Mouse (Mus musculus): ENCODE measurements around the gene Etv5.

DNA sequence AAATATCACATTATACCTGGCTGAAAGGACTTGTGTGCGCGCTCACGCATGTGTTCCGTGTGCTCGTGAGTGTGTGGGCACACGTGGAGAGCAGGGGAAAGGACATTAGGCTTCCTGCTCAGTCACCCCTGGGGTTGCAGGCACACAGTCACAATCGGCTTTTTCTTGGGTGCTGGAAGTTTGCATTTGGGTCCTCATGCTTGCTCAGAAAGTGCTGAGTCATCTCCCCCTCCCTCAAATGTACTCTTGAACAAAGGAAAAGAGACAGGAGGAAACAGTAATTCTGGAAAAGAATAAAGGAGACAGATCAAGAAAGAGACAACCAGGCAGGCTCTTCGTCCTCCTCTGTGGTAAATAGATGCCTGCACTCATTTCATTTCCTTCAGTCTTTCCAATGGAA, 22.5 kb downstream of the Etv5 start:
- TF ChIP-seq CTCF (IDR thresholded peaks at IDR 0.05; ENCODE audit: control insufficient read depth, insufficient read depth, low read length) = no peak
- no peak for TF ChIP-seq POLR2A (IDR thresholded peaks at IDR 0.05; ENCODE audit: borderline replicate concordance, control insufficient read depth, low read depth, low read length)
